Comparison of ENCODE assay signal across 27 mouse cellular contexts in genomic region chr1:184608938-184609337, GRCm38 (mm10).
A peak's percentile ranks its signal among the peaks of the same experiment; 100 is the strongest.
DNase-seq lines count a peak whose midpoint lies in the region; ATAC-seq and TF ChIP-seq lines count a peak whose summit lies in the region.
"Had no signal": no experiment of that assay in that cellular context is flagged by ENCODE, and none has a peak within 500 bp of the region (broad histone marks: within the 10 kb centered on the region; RNA-seq: fewer than 3 reads in every experiment).

No protein-coding gene starts in this region.

- no peak overlapping the region for H3K4me2 ChIP-seq in forebrain, embryonic 15.5 days (replicated peaks)
- no peak overlapping the region for H3K4me2 ChIP-seq in forebrain, embryonic 12.5 days
- no peak overlapping the region for H3K4me2 ChIP-seq in midbrain, embryonic 14.5 days (ENCODE audit: low read length)
- H3K4me2 ChIP-seq in midbrain, postnatal 0 days (ENCODE audit: low read depth, low read length, poor library complexity, severe bottlenecking) = no peak overlapping the region
- H3K4me2 ChIP-seq: embryonic facial prominence, embryonic 13.5 days; forebrain, embryonic 13.5 days; heart, embryonic 15.5 days; kidney, embryonic 15.5 days; liver, embryonic 15.5 days; lung, embryonic 14.5 days had no signal

- peaks cover 6% of the 10 kb centered on the region; the same call in 1 of the 2 replicates for H3K4me1 ChIP-seq in forebrain, embryonic 15.5 days
- no peaks in the 10 kb centered on the region for H3K4me1 ChIP-seq in forebrain, embryonic 12.5 days
- no peaks in the 10 kb centered on the region for H3K4me1 ChIP-seq in midbrain, embryonic 14.5 days (ENCODE audit: control insufficient read depth, insufficient read depth, low read length)
- H3K4me1 ChIP-seq in midbrain, postnatal 0 days (ENCODE audit: insufficient read depth, low read length) = no peaks in the 10 kb centered on the region
- H3K4me1 ChIP-seq: embryonic facial prominence, embryonic 13.5 days; kidney, embryonic 15.5 days; liver, embryonic 15.5 days had no signal

- peak; percentile 67; the same call in 1 of the 2 replicates for ATAC-seq in forebrain, embryonic 15.5 days (replicated peaks)
- ATAC-seq in forebrain, embryonic 12.5 days (ENCODE audit: low FRiP score) = no peak
- no peak for ATAC-seq in midbrain, embryonic 14.5 days (ENCODE audit: low FRiP score, low TSS enrichment)
- ATAC-seq in midbrain, postnatal 0 days (ENCODE audit: low FRiP score) = no peak
- ATAC-seq: CD4-positive, CD25-positive, alpha-beta regulatory T cell, adult 4 months; forebrain, embryonic 13.5 days; hindbrain, embryonic 16.5 days; midbrain, embryonic 16.5 days had no signal

- H3K27me3 ChIP-seq in forebrain, embryonic 15.5 days = no peaks in the 10 kb centered on the region
- H3K27me3 ChIP-seq in forebrain, embryonic 12.5 days = no peaks in the 10 kb centered on the region
- no peaks in the 10 kb centered on the region for H3K27me3 ChIP-seq in midbrain, embryonic 14.5 days (ENCODE audit: control insufficient read depth, insufficient read depth, low read length)
- no peaks in the 10 kb centered on the region for H3K27me3 ChIP-seq in midbrain, postnatal 0 days (ENCODE audit: insufficient read depth, low read length)
- H3K27me3 ChIP-seq: embryonic facial prominence, embryonic 13.5 days; forebrain, embryonic 13.5 days; kidney, embryonic 15.5 days had no signal

- H3K27ac ChIP-seq in forebrain, embryonic 15.5 days (replicated peaks) = no peak overlapping the region; the same call in 1 of the 2 replicates
- H3K27ac ChIP-seq in forebrain, embryonic 12.5 days = no peak overlapping the region
- H3K27ac ChIP-seq in midbrain, embryonic 14.5 days (replicated peaks; ENCODE audit: low read depth, low read length) = no peak overlapping the region
- H3K27ac ChIP-seq in midbrain, postnatal 0 days (ENCODE audit: low read depth, low read length) = no peak overlapping the region
- H3K27ac ChIP-seq: embryonic facial prominence, embryonic 13.5 days; forebrain, embryonic 13.5 days; heart, embryonic 10.5 days; heart, embryonic 15.5 days; kidney, embryonic 15.5 days; liver, embryonic 15.5 days; midbrain, embryonic 10.5 days had no signal

- WGBS in forebrain, embryonic 15.5 days = 24% methylated on average over 5 of the region's 5 CpGs
- 59% methylated on average over 5 of the region's 5 CpGs for WGBS in forebrain, embryonic 12.5 days
- 45% methylated on average over 5 of the region's 5 CpGs for WGBS in midbrain, embryonic 14.5 days
- WGBS in midbrain, postnatal 0 days = 43% methylated on average over 5 of the region's 5 CpGs

- H3K4me3 ChIP-seq in forebrain, embryonic 15.5 days = no peak overlapping the region
- no peak overlapping the region for H3K4me3 ChIP-seq in forebrain, embryonic 12.5 days (replicated peaks)
- H3K4me3 ChIP-seq in midbrain, embryonic 14.5 days (replicated peaks; ENCODE audit: low read depth, low read length) = no peak overlapping the region
- no peak overlapping the region for H3K4me3 ChIP-seq in midbrain, postnatal 0 days (ENCODE audit: low read depth, low read length)
- H3K4me3 ChIP-seq: embryonic facial prominence, embryonic 13.5 days; forebrain, embryonic 13.5 days; heart, embryonic 10.5 days; heart, embryonic 15.5 days; kidney, embryonic 15.5 days; liver, embryonic 15.5 days; midbrain, embryonic 10.5 days; myocyte had no signal

- TF ChIP-seq CTCF in midbrain, postnatal 0 days (IDR thresholded peaks at IDR 0.05) = no peak

- no peaks in the 10 kb centered on the region for H3K36me3 ChIP-seq in forebrain, embryonic 15.5 days
- H3K36me3 ChIP-seq in forebrain, embryonic 12.5 days (replicated peaks) = no peaks in the 10 kb centered on the region
- no peaks in the 10 kb centered on the region for H3K36me3 ChIP-seq in midbrain, embryonic 14.5 days (ENCODE audit: control insufficient read depth, insufficient read depth, low read length)
- H3K36me3 ChIP-seq in midbrain, postnatal 0 days (ENCODE audit: insufficient read depth, low read length) = no peaks in the 10 kb centered on the region
- H3K36me3 ChIP-seq: embryonic facial prominence, embryonic 13.5 days; heart, embryonic 10.5 days; heart, embryonic 15.5 days; kidney, embryonic 15.5 days; liver, embryonic 15.5 days; midbrain, embryonic 10.5 days had no signal

- H3K9ac ChIP-seq in forebrain, embryonic 15.5 days (replicated peaks) = no peak overlapping the region
- H3K9ac ChIP-seq in forebrain, embryonic 12.5 days = no peak overlapping the region
- H3K9ac ChIP-seq in midbrain, embryonic 14.5 days (replicated peaks; ENCODE audit: low read length) = no peak overlapping the region
- no peak overlapping the region for H3K9ac ChIP-seq in midbrain, postnatal 0 days (replicated peaks; ENCODE audit: low read length, poor library complexity, severe bottlenecking)
- H3K9ac ChIP-seq: embryonic facial prominence, embryonic 13.5 days; forebrain, embryonic 13.5 days; heart, embryonic 15.5 days; kidney, embryonic 15.5 days; liver, embryonic 15.5 days; lung, embryonic 14.5 days had no signal

- peak; percentile 6 for DNase-seq in midbrain, embryonic 14.5 days
- no peak for DNase-seq in midbrain, postnatal 0 days (ENCODE audit: low spot score)
- DNase-seq in mesoderm, embryonic 11.5 days (ENCODE audit: low read depth, low spot score) = peak; percentile 34
- no peak for DNase-seq in thymus, postnatal 14 days
- DNase-seq in adrenal gland, postnatal 36 days = no peak
- DNase-seq: adrenal gland, postnatal 25 days; cerebellum, adult 2 months; cerebellum, postnatal 14 days; gastrocnemius, postnatal 10 days; kidney, adult 18-20 months; kidney, postnatal 4 days; lung, embryonic 14.5 days; lung, postnatal 14 days; thymus, adult 2 months had no signal

- no peaks in the 10 kb centered on the region for H3K9me3 ChIP-seq in forebrain, embryonic 15.5 days
- no peaks in the 10 kb centered on the region for H3K9me3 ChIP-seq in forebrain, embryonic 12.5 days
- no peaks in the 10 kb centered on the region for H3K9me3 ChIP-seq in midbrain, embryonic 14.5 days (ENCODE audit: control insufficient read depth, low read length)
- H3K9me3 ChIP-seq in midbrain, postnatal 0 days (ENCODE audit: low read length) = no peaks in the 10 kb centered on the region
- H3K9me3 ChIP-seq: embryonic facial prominence, embryonic 13.5 days; forebrain, embryonic 13.5 days; heart, embryonic 10.5 days; heart, embryonic 15.5 days; kidney, embryonic 15.5 days; liver, embryonic 15.5 days; midbrain, embryonic 10.5 days had no signal

Comparison
In these comparisons a context has a peak if more than half of its experiments do, and no peak if none do; other contexts are left out.
1. DNase-seq: peak in midbrain, embryonic 14.5 days (single experiment) and mesoderm, embryonic 11.5 days (single experiment); none in midbrain, postnatal 0 days (single experiment), thymus, postnatal 14 days (single experiment) and adrenal gland, postnatal 36 days (0 of 2).